Mouse (Mus musculus) intestine, embryonic 14.5 days (tissue): ENCODE measurements around the gene Ndufs4. TPM values are rescaled to one million over a fixed set of nuclear protein-coding genes. Genes with fewer than 3 reads are reported as not detected.

Experiments used
- ATAC-seq: fragments of 200-750 bp; cut with Nextera tagmentation; replicated peaks from 2 replicates; pipeline ENCODE4 v1.8.0; 2017; ENCODE audit warnings: low read depth, moderate number of reproducible peaks, moderate TSS enrichment, moderate library complexity; ENCODE audit not compliant: low FRiP score, low TSS enrichment
- DNase-seq: peaks from one replicate; pipeline ENCODE4 v3.0.0-alpha.2; 2018; ENCODE audit warnings: low spot score
- H3K27ac ChIP-seq: fragments of 300-500 bp; sonication (generic); 2 replicates; pipeline ENCODE4 v1.5.1; 2014; ENCODE audit warnings: low read depth, mild to moderate bottlenecking, control low read depth
- H3K27me3 ChIP-seq: fragments of 300-500 bp; sonication (generic); replicated peaks from 2 replicates; pipeline ENCODE4 v1.6.1; 2014; ENCODE audit warnings: low read length, control low read depth; ENCODE audit not compliant: control insufficient read depth, insufficient read depth
- H3K36me3 ChIP-seq: fragments of 300-500 bp; sonication (generic); 2 replicates; pipeline ENCODE4 v1.6.1; 2014; ENCODE audit warnings: low read length, control low read depth; ENCODE audit not compliant: control insufficient read depth, insufficient read depth
- H3K4me1 ChIP-seq: fragments of 300-500 bp; sonication (generic); replicated peaks from 2 replicates; pipeline ENCODE4 v1.6.1; 2014; ENCODE audit warnings: low read length, control low read depth, mixed read lengths; ENCODE audit not compliant: control insufficient read depth, insufficient read depth
- H3K4me2 ChIP-seq: fragments of 300-500 bp; sonication (generic); 2 replicates; pipeline ENCODE4 v1.6.1; 2014; ENCODE audit warnings: low read length
- H3K4me3 ChIP-seq: fragments of 300-500 bp; sonication (generic); 2 replicates; pipeline ENCODE4 v1.5.1; 2014; ENCODE audit warnings: low read depth, low read length, control low read depth, mixed read lengths
- H3K9ac ChIP-seq: fragments of 300-500 bp; sonication (generic); 2 replicates; pipeline ENCODE4 v1.6.1; 2014; ENCODE audit warnings: mild to moderate bottlenecking, low read length
- H3K9me3 ChIP-seq: fragments of 300-500 bp; sonication (generic); 2 replicates; pipeline ENCODE4 v1.6.1; 2016; ENCODE audit warnings: low read length, control low read depth; ENCODE audit not compliant: control insufficient read depth
- WGBS: fragments of 180-500 bp; shearing (Covaris S2); extraction: QIAGEN DNeasy Blood & Tissue Kit; methylation state at CpG from one replicate; pipeline ENCODE4 v1.1.7; 2014; 5-methylcytosine and 5-hydroxymethylcytosine counted together
- polyA plus RNA-seq: library from polyadenylated mRNA; unstranded; fragments of >200 nt; fragmentation: Nextera tagmentation; extraction: Ambion mirVana; gene quantifications from 2 replicates; pipeline ENCODE4 v1.2.1, GENCODE M21; 2014

The Ndufs4 gene
- polyA plus RNA-seq, 1 experiment from 2014 or later, result 309 TPM

GRCm38 (mm10) chr13:114277277-114277676 is 110.8 kb downstream of the Ndufs4 start:
- Histone ChIP-seq H3K9ac (no peak overlapping the region), H3K27me3 (no peaks in the 10 kb centered on the region), H3K4me1 (peaks cover 4% of the 10 kb centered on the region; the same call in 1 of the 2 replicates), H3K36me3 (no peaks in the 10 kb centered on the region), H3K27ac (no peak overlapping the region), H3K4me3 (no peak overlapping the region), H3K9me3 (no peaks in the 10 kb centered on the region), H3K4me2 (no peak overlapping the region)
- 93% methylated on average over 5 of the region's 5 CpGs for WGBS
- DNase-seq (no peak), ATAC-seq (no peak)

GRCm38 (mm10) chr13:114271410-114272105 is 116.5 kb downstream of the Ndufs4 start:
- DNase-seq (peak; percentile 58), ATAC-seq (no peak)
- Histone ChIP-seq H3K27ac (no peak overlapping the region), H3K9me3 (peaks cover 5% of the 10 kb centered on the region; the same call in 1 of the 2 replicates), H3K4me3 (no peak overlapping the region), H3K27me3 (no peaks in the 10 kb centered on the region), H3K4me1 (peaks cover 4% of the 10 kb centered on the region; the same call in 1 of the 2 replicates), H3K4me2 (no peak overlapping the region), H3K36me3 (no peaks in the 10 kb centered on the region), H3K9ac (no peak overlapping the region)
- 56% methylated on average over 16 of the region's 16 CpGs for WGBS

GRCm38 (mm10) chr13:114267741-114268140 is 120.3 kb downstream of the Ndufs4 start:
- H3K36me3 ChIP-seq, result no peaks in the 10 kb centered on the region
- H3K4me3 ChIP-seq, result no peak overlapping the region
- no peak overlapping the region for H3K4me2 ChIP-seq
- ATAC-seq (no peak), DNase-seq (no peak)
- peaks cover 2% of the 10 kb centered on the region; the same call in 1 of the 2 replicates for H3K4me1 ChIP-seq
- no peaks in the 10 kb centered on the region for H3K27me3 ChIP-seq
- no peak overlapping the region for H3K9ac ChIP-seq
- peaks cover 5% of the 10 kb centered on the region; the same call in 1 of the 2 replicates for H3K9me3 ChIP-seq
- no peak overlapping the region for H3K27ac ChIP-seq
- WGBS, result 74% methylated on average over 9 of the region's 9 CpGs

- no peak overlapping the region for H3K4me2 ChIP-seq
- H3K4me3 ChIP-seq, result no peak overlapping the region
- WGBS, result 68% methylated on average over 7 of the region's 7 CpGs
- H3K9ac ChIP-seq, result no peak overlapping the region
- no peaks in the 10 kb centered on the region for H3K27me3 ChIP-seq
- H3K27ac ChIP-seq, result no peak overlapping the region
- no peak for DNase-seq
- ATAC-seq, result no peak
- H3K9me3 ChIP-seq, result no peaks in the 10 kb centered on the region
- H3K36me3 ChIP-seq, result no peaks in the 10 kb centered on the region
- H3K4me1 ChIP-seq, result no peaks in the 10 kb centered on the region
These were observed 127.4 kb downstream of the Ndufs4 start for GRCm38 (mm10) chr13:114260486-114261205.

GRCm38 (mm10) chr13:114254697-114255096 is 133.4 kb downstream of the Ndufs4 start:
- WGBS, result 88% methylated on average over 10 of the region's 10 CpGs
- Histone ChIP-seq H3K9ac (no peak overlapping the region), H3K4me3 (no peak overlapping the region), H3K9me3 (no peaks in the 10 kb centered on the region), H3K27ac (no peak overlapping the region), H3K27me3 (no peaks in the 10 kb centered on the region), H3K36me3 (no peaks in the 10 kb centered on the region), H3K4me1 (no peaks in the 10 kb centered on the region), H3K4me2 (no peak overlapping the region)
- no peak for DNase-seq
- no peak for ATAC-seq

Other genes with a start within 250 kb of the Ndufs4 start
- 43.5 and 51.0 TPM in 2 replicates for gene Fst, start 70.7 kb upstream of the Ndufs4 start, polyA plus RNA-seq